27 mouse cellular contexts compared by ENCODE assay signal in genomic region chr16:37533369-37534068, GRCm38 (mm10). TPM values are rescaled to one million over a fixed set of nuclear protein-coding genes. Genes with fewer than 3 reads are reported as not detected.
DNase-seq lines count a peak whose midpoint lies in the region; ATAC-seq and TF ChIP-seq lines count a peak whose summit lies in the region.
"Had no signal": no experiment of that assay in that cellular context is flagged by ENCODE, and none has a peak within 500 bp of the region (broad histone marks: within the 10 kb centered on the region; RNA-seq: fewer than 3 reads in every experiment).

No protein-coding gene starts in this region.

- no peaks in the 10 kb centered on the region for H3K9me3 ChIP-seq in G1E (replicated peaks)
- H3K9me3 ChIP-seq in kidney, embryonic 14.5 days (ENCODE audit: control insufficient read depth, low read length) = no peaks in the 10 kb centered on the region
- H3K9me3 ChIP-seq: embryonic facial prominence, embryonic 13.5 days; hindbrain, embryonic 10.5 days; limb, embryonic 13.5 days; liver, embryonic 12.5 days had no signal

- H3K4me3 ChIP-seq in G1E (ENCODE audit: low read depth, low read length) = peak overlapping the region; percentile 54; the same call in 1 of the 2 replicates
- H3K4me3 ChIP-seq in kidney, embryonic 14.5 days (ENCODE audit: low read length) = no peak overlapping the region
- H3K4me3 ChIP-seq: embryonic facial prominence, embryonic 13.5 days; erythroblast, embryonic 14.5 days; hindbrain, embryonic 10.5 days; limb, embryonic 13.5 days; liver, embryonic 12.5 days had no signal

- DNase-seq in 416B (ENCODE audit: low read depth) (peak; percentile 22), G1E (ENCODE audit: low spot score) (peak; percentile 45)
- DNase-seq in induced T-regulatory cell, adult 2 months (ENCODE audit: low read depth) = peak; percentile 13
- no peak for DNase-seq in embryo, embryonic 10.5 days (ENCODE audit: low spot score)
- DNase-seq: cerebellum, adult 11-12 months; cerebellum, postnatal 10 days; embryo, embryonic 11 days; gastrocnemius, postnatal 10 days; heart, adult 11 months; kidney, adult 2 months; kidney, postnatal 10 days; lung, embryonic 14.5 days; thymus, adult 18-20 months had no signal

- peaks cover 60% of the 10 kb centered on the region for H3K36me3 ChIP-seq in G1E (replicated peaks)
- peaks cover 17% of the 10 kb centered on the region for H3K36me3 ChIP-seq in kidney, embryonic 14.5 days (ENCODE audit: control insufficient read depth, insufficient read depth, low read length)

- no peak overlapping the region for H3K9ac ChIP-seq in kidney, embryonic 14.5 days (ENCODE audit: low read depth, low read length)
- H3K9ac ChIP-seq: embryonic facial prominence, embryonic 13.5 days; limb, embryonic 13.5 days; liver, embryonic 12.5 days; lung, embryonic 14.5 days had no signal

- TF ChIP-seq CTCF in G1E (IDR thresholded peaks at IDR 0.05; ENCODE audit: low read depth, low read length) = no peak

- peak; percentile 75 for ATAC-seq in G1E (ENCODE audit: extremely low read depth, insufficient number of reproducible peaks, low FRiP score, poor library complexity, severe bottlenecking)
- peak; percentile 55 for ATAC-seq in megakaryocyte progenitor cell, adult 5-6 weeks (replicated peaks; ENCODE audit: poor library complexity)
- no peak for ATAC-seq in kidney, embryonic 14.5 days (ENCODE audit: low FRiP score, low TSS enrichment)
- no peak for ATAC-seq in erythroid progenitor cell, adult 5-6 weeks (replicated peaks; ENCODE audit: low FRiP score, poor library complexity, severe bottlenecking)
- ATAC-seq: forebrain, embryonic 16.5 days; hindbrain, postnatal 0 days; liver, embryonic 12.5 days had no signal

- no peak overlapping the region for H3K4me2 ChIP-seq in kidney, embryonic 14.5 days (replicated peaks; ENCODE audit: low read depth, low read length)
- H3K4me2 ChIP-seq: embryonic facial prominence, embryonic 13.5 days; heart, embryonic 11.5 days; limb, embryonic 13.5 days; liver, embryonic 12.5 days; lung, embryonic 14.5 days; midbrain, embryonic 11.5 days had no signal

- no peaks in the 10 kb centered on the region for H3K27me3 ChIP-seq in G1E (ENCODE audit: insufficient read depth, low read length)
- no peaks in the 10 kb centered on the region for H3K27me3 ChIP-seq in kidney, embryonic 14.5 days (ENCODE audit: control insufficient read depth, insufficient read depth, low read length)
- H3K27me3 ChIP-seq: embryonic facial prominence, embryonic 13.5 days; limb, embryonic 13.5 days; liver, embryonic 12.5 days had no signal

- peaks cover 57% of the 10 kb centered on the region for H3K4me1 ChIP-seq in G1E (ENCODE audit: insufficient read depth, low read depth, low read length)
- H3K4me1 ChIP-seq in kidney, embryonic 14.5 days (ENCODE audit: control insufficient read depth, insufficient read depth, low read length) = peaks cover 3% of the 10 kb centered on the region; the same call in 1 of the 2 replicates

- H3K27ac ChIP-seq in kidney, embryonic 14.5 days (ENCODE audit: low read depth, low read length) = no peak overlapping the region
- H3K27ac ChIP-seq: embryonic facial prominence, embryonic 13.5 days; hindbrain, embryonic 10.5 days; hindbrain, postnatal 0 days; limb, embryonic 13.5 days; liver, embryonic 12.5 days had no signal

- 88% methylated on average over 8 of the region's 8 CpGs for WGBS in kidney, embryonic 14.5 days

RNA-seq across cellular contexts. Expression of gene Gtf2e1, which starts 6.1 kb away (rescaled TPM):
- 22.0 and 27.8 TPM in 2 replicates for total RNA-seq in G1E (2014; fragmentation: Nextera tagmentation)
- total RNA-seq in G1E (2017) = 29.0 and 29.6 TPM in 2 replicates
- 3.1 and 3.6 TPM in 2 replicates for polyA plus RNA-seq in G1E (2012)
- 18.8 and 19.5 TPM in 2 replicates for total RNA-seq in megakaryocyte progenitor cell, adult 5-6 weeks (2015)
- total RNA-seq in megakaryocyte progenitor cell, adult 5-6 weeks (2017) = 24.9 and 26.6 TPM in 2 replicates
- polyA plus RNA-seq in kidney, embryonic 14.5 days (2014; fragmentation: Nextera tagmentation; extraction: Ambion mirVana) = 16.6 and 33.9 TPM in 2 replicates
- 0.42 and 3.2 TPM in 2 replicates for total RNA-seq in erythroid progenitor cell, adult 5-6 weeks (2015; ENCODE audit: low replicate concordance)
- 3.0 and 3.7 TPM in 2 replicates for total RNA-seq in erythroid progenitor cell, adult 5-6 weeks (2017; ENCODE audit: low replicate concordance)

RNA-seq across cellular contexts. Expression of gene Rabl3, which starts 6.2 kb away (rescaled TPM):
- 21.7 and 25.7 TPM in 2 replicates for total RNA-seq in G1E (2014; fragmentation: Nextera tagmentation)
- total RNA-seq in G1E (2017) = 11.7 and 12.2 TPM in 2 replicates
- polyA plus RNA-seq in G1E (2012) = 0.63 and 1.2 TPM in 2 replicates
- 12.3 and 20.9 TPM in 2 replicates for total RNA-seq in megakaryocyte progenitor cell, adult 5-6 weeks (2015)
- total RNA-seq in megakaryocyte progenitor cell, adult 5-6 weeks (2017) = 9.5 and 9.9 TPM in 2 replicates
- polyA plus RNA-seq in kidney, embryonic 14.5 days (2014; fragmentation: Nextera tagmentation; extraction: Ambion mirVana) = 21.4 and 28.6 TPM in 2 replicates
- 7.1 and 11.2 TPM in 2 replicates for total RNA-seq in erythroid progenitor cell, adult 5-6 weeks (2015; ENCODE audit: low replicate concordance)
- 3.6 and 8.5 TPM in 2 replicates for total RNA-seq in erythroid progenitor cell, adult 5-6 weeks (2017; ENCODE audit: low replicate concordance)

RNA-seq across cellular contexts. Expression of gene Hgd, which starts 46.4 kb away (rescaled TPM):
- total RNA-seq in G1E (2014; fragmentation: Nextera tagmentation) (not detected in 2 replicates), G1E (2017) (not detected in 2 replicates)
- not detected in 2 replicates for polyA plus RNA-seq in G1E (2012)
- total RNA-seq in megakaryocyte progenitor cell, adult 5-6 weeks (2015) = not detected in 2 replicates
- 0.20 TPM in 1 of 2 replicates, not detected in the other for total RNA-seq in megakaryocyte progenitor cell, adult 5-6 weeks (2017)
- 0.26 and 0.53 TPM in 2 replicates for polyA plus RNA-seq in kidney, embryonic 14.5 days (2014; fragmentation: Nextera tagmentation; extraction: Ambion mirVana)
- not detected in 2 replicates for total RNA-seq in erythroid progenitor cell, adult 5-6 weeks (2015; ENCODE audit: low replicate concordance)
- total RNA-seq in erythroid progenitor cell, adult 5-6 weeks (2017; ENCODE audit: low replicate concordance) = not detected in 2 replicates
- total RNA-seq: hindbrain, postnatal 0 days; left cerebral cortex, postnatal 14 days had no signal
- polyA plus RNA-seq: erythroblast, embryonic 14.5 days; hindbrain, embryonic 10.5 days; neural tube, embryonic 14.5 days had no signal

Comparison
In these comparisons a context has a peak if more than half of its experiments do, and no peak if none do; other contexts are left out.
1. ATAC-seq: peak in G1E (single experiment) and megakaryocyte progenitor cell, adult 5-6 weeks (single experiment); none in kidney, embryonic 14.5 days (single experiment) and erythroid progenitor cell, adult 5-6 weeks (single experiment).
2. RNA of gene Gtf2e1, which starts 6.1 kb away (total RNA-seq): 22.0 to 29.6 TPM in G1E and 18.8 to 26.6 TPM in megakaryocyte progenitor cell, adult 5-6 weeks; 0.42 to 3.7 TPM in erythroid progenitor cell, adult 5-6 weeks; every median in the first group is over 4 times any median in the second.